Mouse (Mus musculus): ENCODE measurements around the gene Vps26b. TPM values are rescaled to one million over a fixed set of nuclear protein-coding genes. Genes with fewer than 3 reads are reported as not detected.

Vps26b gene
- polyA plus RNA-seq, 1 experiment: 27.3 TPM

DNA sequence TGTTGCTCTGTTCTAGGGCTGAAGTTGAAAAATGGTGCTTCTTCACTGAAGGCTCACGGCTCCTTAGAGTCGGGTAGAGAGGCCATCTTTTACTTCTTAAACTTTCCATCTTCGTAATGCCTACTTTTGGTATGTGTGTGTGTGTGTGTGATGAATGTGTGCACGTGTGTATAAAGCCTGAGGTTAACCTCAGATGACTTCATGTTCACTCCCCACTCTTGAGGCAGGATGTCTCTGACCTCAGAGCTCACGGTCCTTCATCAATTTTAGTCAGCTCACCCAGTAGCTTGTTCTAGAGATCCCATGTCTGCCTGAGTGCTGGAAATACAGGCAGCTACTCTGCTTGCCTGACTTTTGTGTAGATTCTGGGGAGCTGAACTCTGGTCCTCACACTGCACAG lies 14.0 kb upstream of the Vps26b start:
- Histone ChIP-seq H3K36me3 (ENCODE audit: control insufficient read depth, insufficient read depth, low read length, poor library complexity, severe bottlenecking) (peaks cover 59% of the 10 kb centered on the region), H3K9ac (ENCODE audit: low read depth, poor library complexity, severe bottlenecking) (no peak overlapping the region), H3K4me3 (ENCODE audit: low read depth, low read length) (no peak overlapping the region), H3K9me3 (replicated peaks; ENCODE audit: control insufficient read depth, insufficient read depth, low read length, poor library complexity, severe bottlenecking) (no peaks in the 10 kb centered on the region), H3K27me3 (ENCODE audit: control insufficient read depth, insufficient read depth, low read length, poor library complexity, severe bottlenecking) (no peaks in the 10 kb centered on the region), H3K27ac (ENCODE audit: insufficient read depth, low read length) (no peak overlapping the region), H3K4me1 (ENCODE audit: control insufficient read depth, insufficient read depth, low read length) (no peaks in the 10 kb centered on the region)
- no peak for TF ChIP-seq POLR2A (IDR thresholded peaks at IDR 0.05; ENCODE audit: insufficient read depth, low read length)
- no peak for TF ChIP-seq EP300 (IDR thresholded peaks at IDR 0.05; ENCODE audit: insufficient read depth, low read depth, low read length)
- TF ChIP-seq CTCF (IDR thresholded peaks at IDR 0.05; ENCODE audit: low read depth, low read length): no peak

DNA sequence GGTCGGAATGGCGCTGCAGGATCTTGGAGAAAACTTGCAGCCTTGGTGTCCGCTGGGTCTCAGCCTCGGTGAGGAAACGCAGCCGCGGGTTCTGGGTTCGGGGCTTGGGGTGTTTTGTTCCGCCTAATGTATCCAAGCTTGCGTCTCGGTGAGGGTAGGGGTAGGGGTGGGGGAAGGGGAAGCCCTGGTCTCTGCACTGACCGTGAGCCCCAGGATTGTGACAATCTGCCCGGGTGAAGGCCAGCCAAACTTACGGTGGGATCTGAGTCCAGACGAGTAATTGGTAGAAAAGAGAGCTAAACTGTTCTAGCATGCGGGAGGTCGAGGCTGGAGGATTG lies 867 bp upstream of the Vps26b start:
- Histone ChIP-seq H3K27me3 (ENCODE audit: control insufficient read depth, insufficient read depth, low read length, poor library complexity, severe bottlenecking) (no peaks in the 10 kb centered on the region), H3K4me3 (ENCODE audit: low read depth, low read length) (peak overlapping the region; percentile 96), H3K9ac (ENCODE audit: low read depth, poor library complexity, severe bottlenecking) (peak overlapping the region; percentile 54), H3K4me1 (ENCODE audit: control insufficient read depth, insufficient read depth, low read length) (no peaks in the 10 kb centered on the region), H3K27ac (ENCODE audit: insufficient read depth, low read length) (no peak overlapping the region), H3K9me3 (replicated peaks; ENCODE audit: control insufficient read depth, insufficient read depth, low read length, poor library complexity, severe bottlenecking) (no peaks in the 10 kb centered on the region), H3K36me3 (ENCODE audit: control insufficient read depth, insufficient read depth, low read length, poor library complexity, severe bottlenecking) (no peaks in the 10 kb centered on the region)
- TF ChIP-seq POLR2A (IDR thresholded peaks at IDR 0.05; ENCODE audit: insufficient read depth, low read length) (no peak), EP300 (IDR thresholded peaks at IDR 0.05; ENCODE audit: insufficient read depth, low read depth, low read length) (no peak)

DNA sequence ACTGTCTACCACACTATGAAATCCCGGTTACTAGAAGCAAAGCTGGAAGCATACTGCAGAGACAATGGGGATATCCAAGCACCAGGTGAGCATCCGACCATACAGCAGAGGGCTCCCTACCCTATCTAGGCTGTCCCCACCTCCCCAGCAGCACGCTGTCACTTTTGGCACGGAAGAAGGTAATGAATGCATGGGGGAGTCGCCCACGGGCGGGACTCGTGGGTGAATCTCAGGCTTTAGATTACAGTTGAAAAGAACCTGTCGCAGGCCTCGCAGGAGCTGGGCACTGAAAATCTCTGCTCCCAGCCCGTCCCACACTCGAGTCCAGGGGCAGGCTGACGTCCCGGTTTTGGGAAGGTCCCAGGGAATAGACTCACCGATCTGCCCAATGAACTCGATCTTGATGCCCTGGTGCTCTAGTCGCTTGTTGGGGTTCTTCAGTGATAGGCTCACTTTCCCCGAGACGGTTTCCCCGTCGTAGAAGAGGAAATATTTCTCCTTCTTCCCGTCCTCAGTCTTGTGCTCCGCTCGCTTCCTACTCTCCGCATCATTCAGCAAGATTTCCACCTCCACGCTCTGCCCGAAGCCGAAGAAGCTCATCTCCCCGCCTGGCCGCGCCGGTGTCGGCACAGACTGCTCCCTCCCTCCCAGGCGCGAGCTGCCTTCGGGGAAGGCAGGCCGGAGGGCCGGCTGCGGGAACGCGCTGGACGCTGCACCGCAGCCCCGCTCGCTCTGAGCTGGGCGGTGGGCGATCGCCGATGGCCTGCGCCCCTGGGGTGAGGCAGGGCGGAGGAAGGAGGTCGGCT lies 640 bp downstream of the Vps26b start:
- Histone ChIP-seq H3K9ac (ENCODE audit: low read depth, poor library complexity, severe bottlenecking) (peak overlapping the region; percentile 54), H3K27me3 (ENCODE audit: control insufficient read depth, insufficient read depth, low read length, poor library complexity, severe bottlenecking) (no peaks in the 10 kb centered on the region), H3K27ac (ENCODE audit: insufficient read depth, low read length) (no peak overlapping the region), H3K9me3 (replicated peaks; ENCODE audit: control insufficient read depth, insufficient read depth, low read length, poor library complexity, severe bottlenecking) (no peaks in the 10 kb centered on the region), H3K36me3 (ENCODE audit: control insufficient read depth, insufficient read depth, low read length, poor library complexity, severe bottlenecking) (no peaks in the 10 kb centered on the region), H3K4me3 (ENCODE audit: low read depth, low read length) (peak overlapping the region; percentile 81), H3K4me1 (ENCODE audit: control insufficient read depth, insufficient read depth, low read length) (no peaks in the 10 kb centered on the region)
- TF ChIP-seq POLR2A (IDR thresholded peaks at IDR 0.05; ENCODE audit: insufficient read depth, low read length) (no peak), EP300 (IDR thresholded peaks at IDR 0.05; ENCODE audit: insufficient read depth, low read depth, low read length) (no peak), CTCF (IDR thresholded peaks at IDR 0.05; ENCODE audit: low read depth, low read length) (peak; percentile 52)

DNA sequence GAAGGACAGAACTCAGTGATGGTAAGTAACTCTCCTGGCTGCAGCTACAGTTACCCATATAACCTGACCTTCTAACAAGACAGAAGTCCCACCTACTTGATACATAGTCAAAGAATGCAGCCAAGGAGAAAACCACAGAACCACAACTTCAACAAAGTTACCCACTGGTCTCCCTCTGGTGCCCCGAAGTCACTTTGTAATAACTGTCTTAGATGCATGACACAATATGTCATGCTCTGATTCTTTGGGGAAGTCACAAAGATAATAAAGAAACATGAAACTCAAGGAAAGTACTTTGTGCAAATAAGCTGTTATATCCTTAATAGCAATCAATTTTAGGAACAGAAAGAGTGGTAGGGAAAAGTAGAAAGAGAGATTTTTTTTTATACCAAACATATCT lies 3.2 kb downstream of the Vps26b start:
- no peak for TF ChIP-seq EP300 (IDR thresholded peaks at IDR 0.05; ENCODE audit: insufficient read depth, low read depth, low read length)
- Histone ChIP-seq H3K27ac (ENCODE audit: insufficient read depth, low read length) (no peak overlapping the region), H3K4me1 (ENCODE audit: control insufficient read depth, insufficient read depth, low read length) (no peaks in the 10 kb centered on the region), H3K9me3 (replicated peaks; ENCODE audit: control insufficient read depth, insufficient read depth, low read length, poor library complexity, severe bottlenecking) (no peaks in the 10 kb centered on the region), H3K36me3 (ENCODE audit: control insufficient read depth, insufficient read depth, low read length, poor library complexity, severe bottlenecking) (no peaks in the 10 kb centered on the region), H3K27me3 (ENCODE audit: control insufficient read depth, insufficient read depth, low read length, poor library complexity, severe bottlenecking) (no peaks in the 10 kb centered on the region), H3K4me3 (ENCODE audit: low read depth, low read length) (no peak overlapping the region), H3K9ac (ENCODE audit: low read depth, poor library complexity, severe bottlenecking) (no peak overlapping the region)

DNA sequence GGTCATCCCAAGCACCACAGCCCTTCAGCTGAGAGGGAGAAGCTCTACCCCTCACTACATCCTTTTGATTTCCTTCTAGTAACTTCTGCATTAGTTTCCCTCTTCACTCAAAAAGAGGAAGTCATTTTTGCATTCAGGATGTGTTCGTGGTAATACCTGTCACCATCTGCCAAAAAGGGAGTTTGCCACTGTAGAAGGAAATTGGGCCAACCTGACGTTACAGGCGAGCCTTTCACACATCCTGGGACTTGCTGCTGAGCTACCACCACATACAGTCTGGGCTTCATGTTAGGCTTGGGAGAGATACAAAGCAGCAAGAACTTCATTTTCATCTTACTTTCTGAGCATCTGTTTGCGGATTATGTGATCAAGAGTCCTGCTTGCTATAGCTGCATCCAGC lies 6.2 kb downstream of the Vps26b start:
- no peak overlapping the region for H3K27ac ChIP-seq (ENCODE audit: insufficient read depth, low read length)
- no peaks in the 10 kb centered on the region for H3K4me1 ChIP-seq (ENCODE audit: control insufficient read depth, insufficient read depth, low read length)
- no peak overlapping the region for H3K9ac ChIP-seq (ENCODE audit: low read depth, poor library complexity, severe bottlenecking)
- H3K4me3 ChIP-seq (ENCODE audit: low read depth, low read length): no peak overlapping the region
- H3K36me3 ChIP-seq (ENCODE audit: control insufficient read depth, insufficient read depth, low read length, poor library complexity, severe bottlenecking): 0 out of 2 replicates have a peak, but pooled peaks cover 4% of the 10 kb centered on the region
- no peaks in the 10 kb centered on the region for H3K27me3 ChIP-seq (ENCODE audit: control insufficient read depth, insufficient read depth, low read length, poor library complexity, severe bottlenecking)
- H3K9me3 ChIP-seq (replicated peaks; ENCODE audit: control insufficient read depth, insufficient read depth, low read length, poor library complexity, severe bottlenecking): no peaks in the 10 kb centered on the region
- TF ChIP-seq EP300 (IDR thresholded peaks at IDR 0.05; ENCODE audit: insufficient read depth, low read depth, low read length) (no peak), CTCF (IDR thresholded peaks at IDR 0.05; ENCODE audit: low read depth, low read length) (no peak), POLR2A (IDR thresholded peaks at IDR 0.05; ENCODE audit: insufficient read depth, low read length) (no peak)

DNA sequence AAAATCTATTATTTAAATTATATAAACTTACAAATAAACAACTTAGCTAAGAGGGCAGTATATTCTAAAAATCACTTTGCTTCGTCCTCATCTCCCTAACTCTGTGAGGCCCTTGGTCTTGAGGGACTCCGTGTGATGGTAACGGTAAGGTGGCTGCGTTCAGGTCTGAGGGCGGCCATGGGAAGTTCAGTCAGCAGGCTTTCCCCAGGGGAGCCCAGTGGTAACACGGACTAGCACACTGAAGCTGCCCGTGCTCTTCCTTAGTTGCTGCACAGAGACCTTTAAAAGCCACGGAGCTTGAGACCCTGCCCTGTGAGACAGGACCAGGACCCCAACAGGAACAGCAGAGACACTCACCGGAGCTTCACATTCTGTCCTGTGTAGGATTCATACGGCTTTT lies 10.9 kb downstream of the Vps26b start:
- Histone ChIP-seq H3K27me3 (ENCODE audit: control insufficient read depth, insufficient read depth, low read length, poor library complexity, severe bottlenecking) (no peaks in the 10 kb centered on the region), H3K36me3 (ENCODE audit: control insufficient read depth, insufficient read depth, low read length, poor library complexity, severe bottlenecking) (0 out of 2 replicates have a peak, but pooled peaks cover 8% of the 10 kb centered on the region), H3K27ac (ENCODE audit: insufficient read depth, low read length) (no peak overlapping the region), H3K4me1 (ENCODE audit: control insufficient read depth, insufficient read depth, low read length) (no peaks in the 10 kb centered on the region), H3K4me3 (ENCODE audit: low read depth, low read length) (no peak overlapping the region), H3K9me3 (replicated peaks; ENCODE audit: control insufficient read depth, insufficient read depth, low read length, poor library complexity, severe bottlenecking) (no peaks in the 10 kb centered on the region), H3K9ac (ENCODE audit: low read depth, poor library complexity, severe bottlenecking) (no peak overlapping the region)
- TF ChIP-seq EP300 (IDR thresholded peaks at IDR 0.05; ENCODE audit: insufficient read depth, low read depth, low read length) (no peak), CTCF (IDR thresholded peaks at IDR 0.05; ENCODE audit: low read depth, low read length) (no peak), POLR2A (IDR thresholded peaks at IDR 0.05; ENCODE audit: insufficient read depth, low read length) (no peak)
